Mouse (Mus musculus) lung, postnatal 10 days (tissue): ENCODE measurements around the gene Gsta2.
"Not testable (repeated sequence)": the region's sequence is repeated elsewhere in the genome, so short reads cannot be mapped to it uniquely, and the experiment has no call there.

ENCODE experiments used
- DNase-seq: peaks from one replicate; pipeline ENCODE4 v3.0.0; 2021

Gsta2 gene

GRCm38 (mm10) chr9:78355611-78356010 lies at the start of gene Gsta2:
Gene Gsta2, minus strand, starts transcription at chr9:78355788.
- no peak for DNase-seq

GRCm38 (mm10) chr9:78401596-78401995 lies 46.0 kb upstream of the Gsta2 start:
- no peak for DNase-seq

- DNase-seq, result no peak
Observed at GRCm38 (mm10) chr9:78400570-78400969, 45.0 kb upstream of the Gsta2 start.

- no peak for DNase-seq
Observed at GRCm38 (mm10) chr9:78396517-78396916, 40.9 kb upstream of the Gsta2 start.

- peak; percentile 32 for DNase-seq
Observed at GRCm38 (mm10) chr9:78395630-78396351, 40.2 kb upstream of the Gsta2 start, which contains the start of gene Ddx43. Gene Ddx43, plus strand, starts transcription at chr9:78395777.

GRCm38 (mm10) chr9:78395244-78395629 lies 39.6 kb upstream of the Gsta2 start:
- no peak for DNase-seq

GRCm38 (mm10) chr9:78394602-78395001 lies 39.0 kb upstream of the Gsta2 start:
- no peak for DNase-seq

GRCm38 (mm10) chr9:78393741-78394140 lies 38.2 kb upstream of the Gsta2 start:
- DNase-seq, result no peak

GRCm38 (mm10) chr9:78389981-78390380 lies 34.4 kb upstream of the Gsta2 start:
- DNase-seq, result no peak

- DNase-seq, result no peak
Observed at GRCm38 (mm10) chr9:78386947-78387346, 31.4 kb upstream of the Gsta2 start.

GRCm38 (mm10) chr9:78385893-78386292 lies 30.3 kb upstream of the Gsta2 start:
- peak; percentile 19 for DNase-seq

- DNase-seq, result peak; percentile 17
Observed at GRCm38 (mm10) chr9:78378113-78378785, 22.7 kb upstream of the Gsta2 start, which contains the start of gene Ooep. Gene Ooep, minus strand, starts transcription at chr9:78378725.

- no peak for DNase-seq
Observed at GRCm38 (mm10) chr9:78377546-78377945, 22.0 kb upstream of the Gsta2 start.

GRCm38 (mm10) chr9:78375486-78375885 lies 19.9 kb upstream of the Gsta2 start:
- DNase-seq, result no peak

GRCm38 (mm10) chr9:78374885-78375389 lies 19.3 kb upstream of the Gsta2 start:
- no peak for DNase-seq

- no peak for DNase-seq
Observed at GRCm38 (mm10) chr9:78374397-78374796, 18.8 kb upstream of the Gsta2 start.

- no peak for DNase-seq
Observed at GRCm38 (mm10) chr9:78372827-78373504, 17.4 kb upstream of the Gsta2 start.

GRCm38 (mm10) chr9:78371441-78371840 lies 15.9 kb upstream of the Gsta2 start:
- no peak for DNase-seq

GRCm38 (mm10) chr9:78369786-78370185 lies 14.2 kb upstream of the Gsta2 start:
- no peak for DNase-seq

- DNase-seq, result no peak
Observed at GRCm38 (mm10) chr9:78369349-78369748, 13.8 kb upstream of the Gsta2 start.

- no peak for DNase-seq
Observed at GRCm38 (mm10) chr9:78368671-78369293, 13.2 kb upstream of the Gsta2 start.

- not testable (repeated sequence) for DNase-seq
Observed at GRCm38 (mm10) chr9:78367959-78368358, 12.4 kb upstream of the Gsta2 start, which contains the start of gene Dppa5a. Gene Dppa5a, minus strand, starts transcription at chr9:78368177.
